Mouse (Mus musculus) midbrain, postnatal 0 days (tissue): ENCODE measurements around the gene Thrap3. TPM values are rescaled to one million over a fixed set of nuclear protein-coding genes. Genes with fewer than 3 reads are reported as not detected.

ENCODE experiments used
- ATAC-seq: fragments of 200-750 bp; cut with Nextera tagmentation; 2 replicates; pipeline ENCODE4 v1.8.0; 2017; ENCODE audit warnings: moderate number of reproducible peaks, mild to moderate bottlenecking, moderate TSS enrichment, moderate library complexity; ENCODE audit not compliant: low FRiP score
- DNase-seq: peaks from one replicate; pipeline ENCODE4 v3.0.0-alpha.2; 2015; ENCODE audit warnings: low spot score
- H3K27ac ChIP-seq: fragments of 300-500 bp; sonication (generic); 2 replicates; pipeline ENCODE4 v1.5.1; 2014; ENCODE audit warnings: low read depth, mild to moderate bottlenecking, low read length, mixed read lengths
- H3K27me3 ChIP-seq: fragments of 300-500 bp; sonication (generic); 2 replicates; pipeline ENCODE4 v1.6.1; 2014; ENCODE audit warnings: low read length, control low read depth, mixed read lengths; ENCODE audit not compliant: insufficient read depth
- H3K36me3 ChIP-seq: fragments of 300-500 bp; sonication (generic); 2 replicates; pipeline ENCODE4 v1.6.1; 2014; ENCODE audit warnings: low read length, control low read depth, mixed read lengths; ENCODE audit not compliant: insufficient read depth
- H3K4me1 ChIP-seq: fragments of 300-500 bp; sonication (generic); 2 replicates; pipeline ENCODE4 v1.6.1; 2014; ENCODE audit warnings: mild to moderate bottlenecking, control low read depth, antibody characterized with exemption, low read length, mixed read lengths; ENCODE audit not compliant: insufficient read depth
- H3K4me2 ChIP-seq: fragments of 300-500 bp; sonication (generic); 2 replicates; pipeline ENCODE4 v1.6.1; 2014; ENCODE audit warnings: low read depth, mild to moderate bottlenecking, low read length, mixed read lengths; ENCODE audit not compliant: poor library complexity, severe bottlenecking
- H3K4me3 ChIP-seq: fragments of 300-500 bp; sonication (generic); 2 replicates; pipeline ENCODE4 v1.5.1; 2014; ENCODE audit warnings: low read depth, mild to moderate bottlenecking, low read length, moderate library complexity
- H3K9ac ChIP-seq: fragments of 300-500 bp; sonication (generic); replicated peaks from 2 replicates; pipeline ENCODE4 v1.6.1; 2014; ENCODE audit warnings: mild to moderate bottlenecking, low read length, moderate library complexity, mixed read lengths; ENCODE audit not compliant: poor library complexity, severe bottlenecking
- H3K9me3 ChIP-seq: fragments of 300-500 bp; sonication (generic); 2 replicates; pipeline ENCODE4 v1.6.1; 2016; ENCODE audit warnings: low read length, control low read depth
- CTCF ChIP-seq: IDR thresholded peaks from 2 replicates; pipeline ENCODE4 v1.5.1; 2016; ENCODE audit warnings: antibody characterized with exemption, mild to moderate bottlenecking
- WGBS: fragments of 180-500 bp; shearing (Covaris S2); extraction: QIAGEN DNeasy Blood & Tissue Kit; methylation state at CpG from one replicate; pipeline ENCODE4 v1.1.7; 2014; 5-methylcytosine and 5-hydroxymethylcytosine counted together
- polyA plus RNA-seq: library from polyadenylated mRNA; unstranded; fragments of >200 nt; fragmentation: Nextera tagmentation; extraction: Ambion mirVana; gene quantifications from 2 replicates; pipeline ENCODE4 v1.2.1, GENCODE M21; 2015
- total RNA-seq: library from RNA; depleted of rRNA; stranded (reverse); fragments of >200 nt; gene quantifications from 2 replicates; pipeline ENCODE4 v1.2.3, GENCODE M21; 2014

Gene Thrap3
- total and polyA plus RNA-seq, 2 experiments from 2014 or later, result 94.8 to 162 TPM

- 0 out of 2 replicates have a peak, but pooled peaks cover 3% of the 10 kb centered on the region for H3K4me1 ChIP-seq
- TF ChIP-seq CTCF, result no peak
- no peak for DNase-seq
- ATAC-seq, result no peak
- 43% methylated on average over 1 of the region's 1 CpGs for WGBS
- H3K9ac ChIP-seq, result no peak overlapping the region
- no peak overlapping the region for H3K27ac ChIP-seq
- H3K4me3 ChIP-seq, result no peak overlapping the region
- no peaks in the 10 kb centered on the region for H3K36me3 ChIP-seq
- peak overlapping the region; percentile 65 for H3K4me2 ChIP-seq
- H3K9me3 ChIP-seq, result no peaks in the 10 kb centered on the region
- no peaks in the 10 kb centered on the region for H3K27me3 ChIP-seq
Measured at GRCm38 (mm10) chr4:126200036-126200435, 2.5 kb downstream of the Thrap3 start.

GRCm38 (mm10) chr4:126199556-126199955 lies 3.0 kb downstream of the Thrap3 start:
- H3K9ac ChIP-seq, result no peak overlapping the region
- H3K27me3 ChIP-seq, result no peaks in the 10 kb centered on the region
- DNase-seq, result no peak
- ATAC-seq, result no peak
- no peaks in the 10 kb centered on the region for H3K36me3 ChIP-seq
- no peak overlapping the region for H3K27ac ChIP-seq
- H3K9me3 ChIP-seq, result no peaks in the 10 kb centered on the region
- no peak overlapping the region for H3K4me2 ChIP-seq
- 0 out of 2 replicates have a peak, but pooled peaks cover 3% of the 10 kb centered on the region for H3K4me1 ChIP-seq
- H3K4me3 ChIP-seq, result no peak overlapping the region
- 81% methylated on average over 6 of the region's 6 CpGs for WGBS
- no peak for TF ChIP-seq CTCF

- Histone ChIP-seq H3K4me3 (no peak overlapping the region), H3K27me3 (no peaks in the 10 kb centered on the region), H3K9me3 (no peaks in the 10 kb centered on the region), H3K9ac (no peak overlapping the region), H3K4me1 (0 out of 2 replicates have a peak, but pooled peaks cover 3% of the 10 kb centered on the region), H3K4me2 (no peak overlapping the region), H3K36me3 (peaks cover 7% of the 10 kb centered on the region; the same call in 1 of the 2 replicates), H3K27ac (no peak overlapping the region)
- no peak for ATAC-seq
- 69% methylated on average over 3 of the region's 3 CpGs for WGBS
- TF ChIP-seq CTCF, result no peak
- DNase-seq, result no peak
Measured at GRCm38 (mm10) chr4:126197485-126197884, 5.1 kb downstream of the Thrap3 start.

- H3K9me3 ChIP-seq, result no peaks in the 10 kb centered on the region
- H3K27me3 ChIP-seq, result no peaks in the 10 kb centered on the region
- peaks cover 15% of the 10 kb centered on the region; the same call in 1 of the 2 replicates for H3K36me3 ChIP-seq
- H3K9ac ChIP-seq, result no peak overlapping the region
- H3K4me2 ChIP-seq, result no peak overlapping the region
- no peak for DNase-seq
- no peak for ATAC-seq
- no peak overlapping the region for H3K4me3 ChIP-seq
- no peak overlapping the region for H3K27ac ChIP-seq
- no peaks in the 10 kb centered on the region for H3K4me1 ChIP-seq
- no peak for TF ChIP-seq CTCF
- 95% methylated on average over 4 of the region's 4 CpGs for WGBS
Measured at GRCm38 (mm10) chr4:126194916-126195315, 7.6 kb downstream of the Thrap3 start.

DNA sequence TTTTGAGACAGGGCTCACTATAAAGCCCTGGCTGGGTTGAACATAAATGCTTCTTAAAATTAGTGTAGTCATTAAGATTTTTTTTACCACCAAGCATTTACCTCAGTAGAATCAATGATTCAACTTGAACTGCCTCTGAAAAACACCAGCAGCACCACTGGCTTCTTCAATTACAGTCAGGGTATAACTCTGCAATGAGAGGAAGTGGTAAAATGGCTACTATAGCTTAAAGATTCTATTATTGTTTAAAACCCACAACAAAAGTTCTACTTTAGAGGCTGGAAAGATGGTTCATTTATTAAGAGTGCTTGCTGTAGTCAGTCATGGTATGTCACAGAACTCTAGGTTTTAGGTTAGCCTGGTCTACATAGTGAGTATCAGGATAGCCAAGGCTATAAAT lies 8.3 kb downstream of the Thrap3 start:
- no peak overlapping the region for H3K9ac ChIP-seq
- no peak overlapping the region for H3K4me2 ChIP-seq
- no peaks in the 10 kb centered on the region for H3K27me3 ChIP-seq
- DNase-seq (no peak), ATAC-seq (no peak)
- H3K4me3 ChIP-seq, result no peak overlapping the region
- no peak for TF ChIP-seq CTCF
- no peaks in the 10 kb centered on the region for H3K4me1 ChIP-seq
- H3K27ac ChIP-seq, result no peak overlapping the region
- H3K9me3 ChIP-seq, result no peaks in the 10 kb centered on the region
- peaks cover 15% of the 10 kb centered on the region; the same call in 1 of the 2 replicates for H3K36me3 ChIP-seq

- H3K36me3 ChIP-seq, result peaks cover 22% of the 10 kb centered on the region; the same call in 1 of the 2 replicates
- no peaks in the 10 kb centered on the region for H3K4me1 ChIP-seq
- TF ChIP-seq CTCF, result no peak
- H3K27me3 ChIP-seq, result no peaks in the 10 kb centered on the region
- ATAC-seq (no peak), DNase-seq (no peak)
- no peak overlapping the region for H3K4me2 ChIP-seq
- H3K4me3 ChIP-seq, result no peak overlapping the region
- no peak overlapping the region for H3K9ac ChIP-seq
- no peak overlapping the region for H3K27ac ChIP-seq
- no peaks in the 10 kb centered on the region for H3K9me3 ChIP-seq
- 93% methylated on average over 2 of the region's 2 CpGs for WGBS
Measured at GRCm38 (mm10) chr4:126190636-126191035, 11.9 kb downstream of the Thrap3 start.
